Mouse (Mus musculus): ENCODE data around the gene Hemk1. TPM values are rescaled to one million over a fixed set of nuclear protein-coding genes. Genes with fewer than 3 reads are reported as not detected.

Gene Hemk1
- polyA plus RNA-seq, 1 experiment from 2014 or later: 18.1 TPM

DNA sequence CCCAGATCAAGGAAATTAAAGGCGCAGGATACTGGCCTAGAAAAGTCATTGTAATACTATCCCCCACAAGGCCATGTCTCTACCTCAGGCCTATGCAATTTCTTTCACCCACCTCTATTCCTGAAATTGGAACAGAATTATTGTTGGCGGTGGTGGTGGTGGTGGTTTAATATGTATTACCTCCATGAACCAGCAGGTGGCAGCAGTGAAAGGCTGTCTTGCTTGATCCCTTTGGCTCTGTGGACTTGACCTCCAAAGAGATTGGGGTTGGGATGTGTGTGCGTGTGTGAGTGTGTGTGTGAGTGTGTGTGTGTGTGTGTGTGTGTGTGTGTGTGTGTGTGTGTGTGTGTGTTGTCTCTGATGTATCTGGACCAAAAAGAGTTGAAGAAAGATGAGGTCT, 28.5 kb upstream of the Hemk1 start:
- Histone ChIP-seq H3K9me3 (no peaks in the 10 kb centered on the region), H3K9ac (replicated peaks) (no peak overlapping the region), H3K27me3 (no peaks in the 10 kb centered on the region), H3K4me3 (replicated peaks) (no peak overlapping the region), H3K4me2 (replicated peaks) (no peak overlapping the region), H3K27ac (no peak overlapping the region), H3K36me3 (no peaks in the 10 kb centered on the region), H3K4me1 (replicated peaks) (peaks cover 29% of the 10 kb centered on the region)
- WGBS: 8% methylated on average over 3 of the region's 3 CpGs
- ATAC-seq: no peak

DNA sequence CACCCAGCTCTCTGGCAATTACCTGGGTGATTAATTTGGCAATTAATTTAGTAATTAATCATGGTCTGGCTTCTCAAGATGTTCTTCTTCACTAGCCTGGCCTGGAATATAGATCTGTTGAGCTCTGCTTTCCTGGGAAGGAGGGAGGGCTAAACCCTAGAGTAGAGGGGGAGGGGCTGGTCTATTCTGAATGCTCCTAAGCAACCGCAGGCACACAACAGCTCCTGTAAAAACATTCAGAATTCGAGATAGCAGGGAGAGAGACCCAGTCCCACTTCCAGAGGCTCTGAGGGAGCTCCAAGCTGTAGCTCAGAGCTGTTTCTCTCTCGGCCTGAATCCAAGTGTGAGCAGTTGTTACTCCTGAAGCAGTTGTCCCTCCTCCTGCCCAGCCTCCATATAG, 22.8 kb upstream of the Hemk1 start:
- Histone ChIP-seq H3K27me3 (peaks cover 9% of the 10 kb centered on the region), H3K4me3 (replicated peaks) (no peak overlapping the region), H3K9ac (replicated peaks) (no peak overlapping the region), H3K4me1 (replicated peaks) (peaks cover 10% of the 10 kb centered on the region), H3K4me2 (replicated peaks) (no peak overlapping the region), H3K36me3 (no peaks in the 10 kb centered on the region), H3K27ac (0 out of 2 replicates have a peak overlapping the region, but pooled peaks have one; percentile 3), H3K9me3 (no peaks in the 10 kb centered on the region)
- WGBS: 14% methylated on average over 3 of the region's 3 CpGs
- ATAC-seq: no peak

DNA sequence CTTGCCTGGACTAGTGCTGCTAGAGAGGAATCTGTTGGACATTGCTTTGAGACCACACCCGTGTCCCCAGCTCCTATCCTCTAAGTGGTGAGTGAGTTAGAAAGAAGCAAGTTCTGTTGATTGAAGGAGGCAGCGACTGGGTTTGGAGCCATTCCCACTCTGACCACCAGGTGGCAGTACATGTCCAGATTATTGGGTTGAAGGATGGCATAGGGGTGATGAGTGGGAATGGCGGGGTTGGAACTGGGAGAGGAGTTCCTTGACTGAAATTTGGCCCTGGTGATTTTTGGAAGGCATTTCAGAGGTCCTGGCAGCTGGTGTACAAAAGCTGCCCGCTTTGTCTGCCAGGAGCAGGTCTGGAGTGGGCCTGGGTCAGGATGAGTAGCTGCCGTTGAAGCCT, 19.5 kb upstream of the Hemk1 start:
- no peak overlapping the region for H3K9ac ChIP-seq (replicated peaks)
- H3K4me1 ChIP-seq (replicated peaks): peaks cover 10% of the 10 kb centered on the region
- H3K4me2 ChIP-seq (replicated peaks): no peak overlapping the region
- ATAC-seq: peak; percentile 35; the same call in 1 of the 2 replicates
- H3K9me3 ChIP-seq: no peaks in the 10 kb centered on the region
- H3K27ac ChIP-seq: no peak overlapping the region
- 15% methylated on average over 5 of the region's 5 CpGs for WGBS
- H3K4me3 ChIP-seq (replicated peaks): no peak overlapping the region
- H3K27me3 ChIP-seq: peaks cover 21% of the 10 kb centered on the region
- no peaks in the 10 kb centered on the region for H3K36me3 ChIP-seq

DNA sequence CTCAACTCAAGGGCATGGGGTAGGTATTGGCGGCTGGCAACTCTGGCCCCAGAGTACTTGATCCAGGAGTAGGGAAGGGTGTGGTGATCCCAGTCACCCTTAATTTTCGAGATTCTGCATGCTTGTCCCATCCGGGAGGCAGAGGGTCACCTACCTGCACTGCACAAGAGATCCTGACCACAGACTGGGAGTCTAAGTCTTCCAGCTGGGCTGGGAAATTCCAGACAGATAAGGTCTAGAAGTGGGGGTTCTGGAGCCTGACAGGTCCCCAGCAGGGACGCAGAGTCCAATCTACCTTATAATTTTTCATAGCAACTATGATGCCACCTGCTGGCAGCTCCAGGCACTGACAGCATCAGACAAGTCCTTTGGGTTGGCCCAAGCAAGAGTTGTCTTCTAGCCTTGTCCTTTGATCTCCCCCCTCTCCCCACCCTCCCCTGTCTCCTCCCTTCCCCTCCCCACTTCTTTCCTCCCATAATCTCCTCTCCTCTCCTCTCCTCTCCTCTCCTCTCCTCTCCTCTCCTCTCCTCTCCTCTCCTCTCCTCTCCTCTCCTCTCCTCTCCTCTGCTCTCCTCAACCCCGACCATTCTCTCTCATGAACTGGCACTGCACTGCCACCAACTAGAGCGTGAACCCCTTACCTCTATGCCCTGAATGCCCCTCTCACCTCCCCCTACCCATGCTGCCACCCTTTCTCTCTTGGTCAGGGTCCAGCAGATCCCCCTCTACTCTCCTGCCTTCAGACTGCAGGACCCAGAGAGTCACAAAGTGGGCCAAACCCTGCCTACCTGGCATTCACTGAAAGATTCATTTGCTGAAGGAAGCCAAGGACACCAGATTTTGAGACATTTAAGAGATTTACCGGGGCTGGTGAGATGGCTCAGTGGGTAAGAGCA, 18.0 kb upstream of the Hemk1 start:
- Histone ChIP-seq H3K9me3 (no peaks in the 10 kb centered on the region), H3K9ac (replicated peaks) (no peak overlapping the region), H3K27me3 (peaks cover 21% of the 10 kb centered on the region), H3K4me3 (replicated peaks) (no peak overlapping the region), H3K4me1 (replicated peaks) (peaks cover 8% of the 10 kb centered on the region), H3K36me3 (no peaks in the 10 kb centered on the region), H3K27ac (no peak overlapping the region), H3K4me2 (replicated peaks) (no peak overlapping the region)
- WGBS: 51% methylated on average over 6 of the region's 7 CpGs
- no peak for ATAC-seq

DNA sequence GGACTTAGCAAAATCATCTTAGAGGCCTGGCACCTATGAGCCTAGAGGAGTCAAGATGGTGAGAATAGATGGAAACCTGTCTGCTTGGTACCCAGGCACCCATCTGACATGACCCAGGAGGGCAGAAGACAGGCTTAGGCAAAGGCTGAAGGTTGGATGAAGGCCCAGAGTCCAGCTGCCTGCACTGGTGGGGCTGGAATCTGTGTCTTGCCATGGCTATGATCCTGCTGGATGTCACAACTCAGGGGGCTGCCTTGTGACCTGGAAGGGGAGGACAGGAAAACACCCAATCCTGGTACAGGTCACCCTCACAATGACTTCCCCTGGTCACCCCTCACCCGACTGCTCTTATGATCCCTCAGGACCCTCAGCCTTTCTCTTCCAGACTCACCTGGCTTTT, 16.7 kb upstream of the Hemk1 start:
- no peak overlapping the region for H3K4me2 ChIP-seq (replicated peaks)
- H3K27me3 ChIP-seq: peaks cover 21% of the 10 kb centered on the region
- H3K4me1 ChIP-seq (replicated peaks): peaks cover 3% of the 10 kb centered on the region; the same call in 1 of the 2 replicates
- no peak overlapping the region for H3K27ac ChIP-seq
- H3K4me3 ChIP-seq (replicated peaks): no peak overlapping the region
- no peaks in the 10 kb centered on the region for H3K36me3 ChIP-seq
- H3K9ac ChIP-seq (replicated peaks): no peak overlapping the region
- H3K9me3 ChIP-seq: no peaks in the 10 kb centered on the region
- no peak for ATAC-seq
- 62% methylated on average over 1 of the region's 1 CpGs for WGBS

DNA sequence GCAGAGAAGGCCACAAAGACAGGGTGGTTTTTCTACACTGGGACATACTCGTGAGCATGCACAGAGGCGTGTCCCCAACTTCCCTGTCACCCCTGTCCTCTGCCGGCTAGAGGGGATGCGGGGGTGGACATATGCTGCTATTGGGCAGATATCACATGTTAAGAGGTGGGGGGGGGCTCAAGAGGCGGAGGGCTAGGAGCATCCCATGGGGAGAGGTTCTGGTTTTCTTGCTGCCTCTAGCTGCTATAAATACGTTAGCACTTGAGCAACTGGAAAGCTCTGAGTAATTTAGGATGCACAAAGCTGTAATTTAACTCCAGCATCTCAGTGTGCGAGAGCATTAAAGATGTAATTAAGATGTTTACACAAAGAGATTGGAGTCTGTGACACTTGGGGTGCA, 11.2 kb upstream of the Hemk1 start:
- Histone ChIP-seq H3K9ac (replicated peaks) (no peak overlapping the region), H3K4me1 (replicated peaks) (peaks cover 3% of the 10 kb centered on the region; the same call in 1 of the 2 replicates), H3K36me3 (no peaks in the 10 kb centered on the region), H3K4me3 (replicated peaks) (no peak overlapping the region), H3K27ac (no peak overlapping the region), H3K9me3 (no peaks in the 10 kb centered on the region), H3K4me2 (replicated peaks) (no peak overlapping the region), H3K27me3 (0 out of 2 replicates have a peak, but pooled peaks cover under 1% of the 10 kb centered on the region)
- ATAC-seq: no peak
- 57% methylated on average over 7 of the region's 7 CpGs for WGBS

DNA sequence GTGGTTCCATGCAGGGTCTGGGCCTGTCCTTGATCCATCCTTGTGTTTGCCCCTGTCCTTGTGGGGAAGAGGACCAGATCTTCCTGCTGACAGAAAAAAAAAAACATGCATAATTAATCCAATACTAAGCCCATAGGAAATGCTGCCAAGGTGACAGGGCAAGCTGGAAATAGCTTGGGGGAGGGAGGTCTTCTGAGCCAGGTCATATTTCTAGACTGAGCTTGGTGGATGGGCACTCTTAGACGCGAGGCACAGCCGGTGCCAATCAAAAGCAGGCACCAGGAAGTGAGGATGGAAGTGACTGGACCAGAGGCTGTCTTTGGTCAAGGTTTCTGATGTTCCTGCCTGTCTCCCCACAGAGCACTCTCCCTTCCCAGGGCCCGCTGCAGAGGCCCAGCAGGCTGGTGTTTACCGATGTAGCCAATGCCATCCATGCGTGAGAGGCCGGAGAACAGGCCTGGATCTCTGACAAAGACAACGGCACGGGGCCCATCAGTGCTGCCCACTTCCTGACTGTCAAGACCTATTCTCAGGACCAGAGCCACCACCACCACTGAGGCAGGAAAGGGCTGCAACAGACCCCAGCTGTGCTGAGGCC, 9.5 kb upstream of the Hemk1 start:
- Histone ChIP-seq H3K4me2 (replicated peaks) (no peak overlapping the region), H3K9ac (replicated peaks) (no peak overlapping the region), H3K36me3 (no peaks in the 10 kb centered on the region), H3K9me3 (no peaks in the 10 kb centered on the region), H3K27me3 (no peaks in the 10 kb centered on the region), H3K4me1 (replicated peaks) (peaks cover 3% of the 10 kb centered on the region; the same call in 1 of the 2 replicates), H3K27ac (no peak overlapping the region), H3K4me3 (replicated peaks) (no peak overlapping the region)
- no peak for ATAC-seq
- WGBS: 83% methylated on average over 9 of the region's 9 CpGs

DNA sequence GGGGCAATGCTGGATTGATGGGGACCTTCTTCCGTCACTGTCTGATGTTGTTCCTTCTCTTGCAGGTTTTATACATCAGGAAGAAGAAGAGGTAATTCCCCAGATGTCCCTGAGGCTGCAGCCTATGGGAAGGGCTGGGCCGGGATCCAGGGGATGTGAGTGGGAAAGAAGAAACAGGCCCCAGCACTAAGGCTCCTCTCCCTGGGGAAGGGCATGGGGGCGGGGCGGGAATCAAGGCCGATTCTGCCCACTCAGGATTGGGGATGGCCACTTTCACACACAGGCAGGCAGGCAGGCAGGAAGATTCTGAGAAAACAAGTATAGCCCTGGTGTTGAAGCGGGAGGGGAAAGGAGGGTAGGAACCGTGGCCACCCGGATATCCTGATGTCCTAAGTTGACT, 7.9 kb upstream of the Hemk1 start:
- no peak overlapping the region for H3K4me3 ChIP-seq (replicated peaks)
- H3K27ac ChIP-seq: no peak overlapping the region
- no peaks in the 10 kb centered on the region for H3K9me3 ChIP-seq
- H3K27me3 ChIP-seq: peaks cover 12% of the 10 kb centered on the region; the same call in 1 of the 2 replicates
- no peaks in the 10 kb centered on the region for H3K36me3 ChIP-seq
- WGBS: 88% methylated on average over 8 of the region's 8 CpGs
- peaks cover 7% of the 10 kb centered on the region for H3K4me1 ChIP-seq (replicated peaks)
- no peak overlapping the region for H3K9ac ChIP-seq (replicated peaks)
- H3K4me2 ChIP-seq (replicated peaks): no peak overlapping the region
- no peak for ATAC-seq

DNA sequence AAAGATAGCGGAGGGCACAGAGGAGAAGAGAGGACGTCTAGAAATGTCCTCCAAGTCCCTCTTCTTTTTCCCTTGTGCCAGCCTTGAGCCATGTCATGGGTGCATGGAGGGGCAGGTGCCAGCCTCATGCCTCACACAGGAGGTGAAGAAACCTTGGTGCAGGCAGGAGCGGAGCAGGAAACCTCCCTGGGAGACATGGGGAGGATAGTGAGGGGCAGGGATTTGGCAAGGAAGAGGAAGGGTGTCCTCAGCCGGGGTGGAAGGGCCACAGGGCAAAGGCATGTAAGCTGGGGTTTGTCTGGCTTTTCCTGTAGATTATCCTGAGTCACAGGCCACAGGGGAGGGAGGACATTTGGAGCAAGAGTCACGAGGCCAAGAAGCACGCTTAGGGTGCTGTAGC, 5.9 kb upstream of the Hemk1 start:
- Histone ChIP-seq H3K4me2 (replicated peaks) (no peak overlapping the region), H3K27me3 (peaks cover 12% of the 10 kb centered on the region; the same call in 1 of the 2 replicates), H3K9ac (replicated peaks) (no peak overlapping the region), H3K36me3 (no peaks in the 10 kb centered on the region), H3K9me3 (no peaks in the 10 kb centered on the region), H3K4me1 (replicated peaks) (peaks cover 21% of the 10 kb centered on the region), H3K27ac (no peak overlapping the region), H3K4me3 (replicated peaks) (no peak overlapping the region)
- WGBS: 76% methylated on average over 6 of the region's 6 CpGs
- ATAC-seq: no peak

DNA sequence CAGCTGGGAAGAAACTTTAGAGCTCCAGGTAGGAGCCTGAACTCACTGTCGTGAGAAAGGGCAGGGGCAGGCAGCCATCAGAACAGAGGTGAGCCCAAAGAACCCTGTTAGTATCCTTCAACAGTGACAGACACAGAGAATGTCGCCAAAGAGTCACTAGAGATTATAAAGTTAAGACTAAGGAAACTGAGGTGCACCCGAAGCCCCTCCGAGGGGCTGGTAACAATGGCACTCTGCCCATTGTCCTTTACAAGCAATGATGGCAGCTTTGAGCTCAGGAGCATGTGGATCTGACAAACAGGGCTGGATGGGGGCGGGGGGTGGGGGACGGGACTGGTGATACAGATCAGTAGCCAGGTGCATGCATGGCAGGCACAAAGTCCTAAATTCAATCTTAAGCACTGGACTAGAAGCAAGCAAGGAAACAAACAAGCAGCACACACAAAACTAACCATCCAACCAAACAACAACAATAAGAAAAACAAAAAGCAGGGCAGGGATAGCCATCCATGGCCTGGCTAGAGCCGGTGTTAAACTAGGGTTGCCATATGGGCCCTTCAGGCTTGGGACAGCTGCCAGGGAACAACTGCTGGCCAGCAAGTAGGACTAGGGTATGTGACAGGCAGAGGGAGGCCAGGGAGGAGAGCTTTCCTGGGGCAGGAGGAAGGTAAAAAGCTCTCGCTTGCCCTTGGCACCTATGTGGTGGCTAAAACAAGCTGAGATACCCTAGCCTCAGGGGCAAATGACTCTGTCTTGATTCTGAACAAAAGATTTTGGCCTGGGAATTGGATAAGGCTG, 5.2 kb upstream of the Hemk1 start:
- 73% methylated on average over 8 of the region's 8 CpGs for WGBS
- H3K4me1 ChIP-seq (replicated peaks): peaks cover 27% of the 10 kb centered on the region
- H3K9ac ChIP-seq (replicated peaks): no peak overlapping the region
- H3K27ac ChIP-seq: no peak overlapping the region
- H3K27me3 ChIP-seq: peaks cover 12% of the 10 kb centered on the region; the same call in 1 of the 2 replicates
- ATAC-seq: no peak
- no peaks in the 10 kb centered on the region for H3K36me3 ChIP-seq
- H3K4me2 ChIP-seq (replicated peaks): no peak overlapping the region
- H3K9me3 ChIP-seq: no peaks in the 10 kb centered on the region
- no peak overlapping the region for H3K4me3 ChIP-seq (replicated peaks)

DNA sequence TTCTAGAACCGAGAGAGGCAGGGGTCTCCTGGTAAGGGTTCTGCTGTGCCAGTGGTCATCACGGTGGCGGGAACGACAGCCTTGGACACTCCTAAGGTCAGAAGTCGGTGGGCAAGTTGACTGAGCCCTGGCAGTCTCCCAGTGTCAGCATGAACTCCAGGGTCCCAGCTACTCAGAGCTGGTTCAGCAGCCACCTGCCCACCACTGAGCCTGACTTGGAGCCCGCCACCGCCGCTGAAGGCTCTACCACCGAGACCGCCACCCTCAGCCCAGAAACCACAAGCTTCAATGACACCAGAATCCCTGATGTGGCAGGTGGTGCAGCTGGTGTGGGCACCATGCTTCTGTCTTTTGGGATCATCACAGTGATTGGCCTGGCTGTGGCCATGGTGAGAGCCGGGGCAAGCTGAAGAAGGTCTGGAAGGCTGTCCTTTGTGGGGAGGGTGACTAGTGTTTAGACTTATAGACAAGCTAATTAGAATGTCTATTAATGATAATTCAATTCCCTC, 4.1 kb upstream of the Hemk1 start:
- H3K9ac ChIP-seq (replicated peaks): no peak overlapping the region
- peaks cover 12% of the 10 kb centered on the region; the same call in 1 of the 2 replicates for H3K27me3 ChIP-seq
- no peak overlapping the region for H3K4me3 ChIP-seq (replicated peaks)
- H3K27ac ChIP-seq: no peak overlapping the region
- no peak overlapping the region for H3K4me2 ChIP-seq (replicated peaks)
- ATAC-seq: no peak
- H3K4me1 ChIP-seq (replicated peaks): peaks cover 34% of the 10 kb centered on the region
- 93% methylated on average over 11 of the region's 11 CpGs for WGBS
- H3K36me3 ChIP-seq: no peaks in the 10 kb centered on the region
- H3K9me3 ChIP-seq: no peaks in the 10 kb centered on the region

Data from midbrain, embryonic 13.5 days (tissue).